Mouse (Mus musculus) c-Kit-positive CD71-positive TER-119-positive erythroid progenitor cells, embryonic 14.5 days (primary cell): ENCODE data around the gene Ppargc1a.

Source experiments
- DNase-seq: peaks from one replicate; pipeline ENCODE4 v3.0.0-alpha.2; 2013; ENCODE audit warnings: low spot score

Gene Ppargc1a

GRCm38 (mm10) chr5:51497910-51498517 is 69.5 kb downstream of the Ppargc1a start:
- no peak for DNase-seq

GRCm38 (mm10) chr5:51495446-51495845 is 72.1 kb downstream of the Ppargc1a start:
- DNase-seq, result no peak

GRCm38 (mm10) chr5:51494358-51494876 is 73.1 kb downstream of the Ppargc1a start:
- DNase-seq, result no peak

GRCm38 (mm10) chr5:51483768-51484167 is 83.8 kb downstream of the Ppargc1a start:
- no peak for DNase-seq

- DNase-seq, result no peak
These were observed 87.7 kb downstream of the Ppargc1a start for GRCm38 (mm10) chr5:51479859-51480258.

GRCm38 (mm10) chr5:51479456-51479855 is 88.1 kb downstream of the Ppargc1a start:
- no peak for DNase-seq

GRCm38 (mm10) chr5:51478319-51478994 is 89.1 kb downstream of the Ppargc1a start:
- no peak for DNase-seq

- no peak for DNase-seq
These were observed 90.4 kb downstream of the Ppargc1a start for GRCm38 (mm10) chr5:51477140-51477539.

GRCm38 (mm10) chr5:51475034-51475541 is 92.4 kb downstream of the Ppargc1a start:
- no peak for DNase-seq

- DNase-seq, result no peak
These were observed 95.9 kb downstream of the Ppargc1a start for GRCm38 (mm10) chr5:51471614-51472013.

- no peak for DNase-seq
These were observed 101.5 kb downstream of the Ppargc1a start for GRCm38 (mm10) chr5:51466036-51466435.

GRCm38 (mm10) chr5:51452033-51452432 is 115.5 kb downstream of the Ppargc1a start:
- no peak for DNase-seq

GRCm38 (mm10) chr5:51447631-51448030 is 119.9 kb downstream of the Ppargc1a start:
- DNase-seq, result no peak

- no peak for DNase-seq
These were observed 121.0 kb downstream of the Ppargc1a start for GRCm38 (mm10) chr5:51446299-51447090.

GRCm38 (mm10) chr5:51445726-51446125 is 121.8 kb downstream of the Ppargc1a start:
- no peak for DNase-seq

- DNase-seq, result no peak
These were observed 127.8 kb downstream of the Ppargc1a start for GRCm38 (mm10) chr5:51439773-51440172.

GRCm38 (mm10) chr5:51433905-51434304 is 133.6 kb downstream of the Ppargc1a start:
- no peak for DNase-seq

GRCm38 (mm10) chr5:51432532-51432931 is 135.0 kb downstream of the Ppargc1a start:
- DNase-seq, result no peak

GRCm38 (mm10) chr5:51432031-51432430 is 135.5 kb downstream of the Ppargc1a start:
- no peak for DNase-seq

- no peak for DNase-seq
These were observed 141.1 kb downstream of the Ppargc1a start for GRCm38 (mm10) chr5:51426406-51426805.

GRCm38 (mm10) chr5:51416377-51416776 is 151.1 kb downstream of the Ppargc1a start:
- no peak for DNase-seq

GRCm38 (mm10) chr5:51415456-51415855 is 152.1 kb downstream of the Ppargc1a start:
- no peak for DNase-seq
